Mouse (Mus musculus): Measurements from ENCODE around the gene Treh.

Treh gene

DNA sequence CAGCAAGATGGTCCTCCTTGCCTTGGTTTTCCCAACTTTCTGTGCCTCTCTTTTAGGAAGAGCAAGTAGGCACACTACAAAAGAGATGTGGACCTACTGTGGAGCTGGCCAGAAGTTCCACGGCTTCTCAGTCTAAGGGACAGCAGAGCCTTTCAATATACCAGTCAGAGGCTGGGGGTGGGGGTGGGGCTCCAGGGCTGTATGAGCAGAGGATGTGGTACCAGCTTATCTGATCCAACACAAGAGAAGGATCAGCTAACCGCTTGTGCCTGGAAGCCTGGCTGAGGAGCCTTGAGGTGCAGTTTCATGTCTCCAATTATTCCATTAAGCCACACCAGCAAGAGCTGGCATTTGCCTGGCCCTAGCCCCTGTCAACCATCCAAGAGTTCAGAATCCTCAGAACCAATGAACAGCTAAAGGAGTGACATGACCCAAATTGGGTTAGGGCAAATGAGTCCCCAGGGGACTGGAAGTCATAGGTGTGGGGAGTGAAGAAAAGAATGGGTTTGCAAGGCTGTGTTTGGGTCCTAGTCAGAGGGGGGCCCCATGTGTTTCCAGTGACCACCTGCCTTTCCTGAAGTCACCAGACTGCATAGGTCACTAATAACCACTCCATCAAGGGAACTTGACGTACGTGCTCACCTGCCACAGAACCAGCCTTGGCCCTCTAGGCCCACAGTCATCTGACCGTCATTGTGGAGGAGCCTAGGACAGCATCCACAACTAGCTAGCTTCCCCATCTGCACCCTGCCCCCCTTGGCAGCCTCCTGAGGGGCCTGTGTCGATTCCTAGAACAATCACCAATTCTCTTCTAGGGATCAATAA is 44.2 kb downstream of the Treh start:
- DNase-seq (ENCODE audit: low spot score) = no peak

DNA sequence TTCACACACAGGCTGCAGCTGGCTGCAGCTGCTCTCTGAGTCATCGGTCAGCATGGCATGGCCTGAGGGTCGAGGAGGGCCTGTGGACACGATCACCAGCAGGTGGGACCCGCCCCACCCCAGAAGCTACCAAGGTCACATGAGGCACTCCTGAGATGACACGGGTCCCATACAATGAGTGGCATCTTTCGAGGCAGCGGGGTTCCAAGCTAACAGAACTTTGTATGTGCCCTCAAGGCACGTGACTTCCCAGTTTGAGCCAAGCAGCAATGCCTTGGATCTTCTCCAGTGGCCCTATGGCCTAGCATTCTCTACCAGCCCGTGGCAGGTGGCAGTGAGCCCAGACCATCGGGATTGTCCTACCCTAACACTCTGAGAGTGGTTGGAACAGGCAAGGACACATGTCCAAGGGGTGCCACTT is 44.8 kb downstream of the Treh start:
- no peak for DNase-seq (ENCODE audit: low spot score)

DNA sequence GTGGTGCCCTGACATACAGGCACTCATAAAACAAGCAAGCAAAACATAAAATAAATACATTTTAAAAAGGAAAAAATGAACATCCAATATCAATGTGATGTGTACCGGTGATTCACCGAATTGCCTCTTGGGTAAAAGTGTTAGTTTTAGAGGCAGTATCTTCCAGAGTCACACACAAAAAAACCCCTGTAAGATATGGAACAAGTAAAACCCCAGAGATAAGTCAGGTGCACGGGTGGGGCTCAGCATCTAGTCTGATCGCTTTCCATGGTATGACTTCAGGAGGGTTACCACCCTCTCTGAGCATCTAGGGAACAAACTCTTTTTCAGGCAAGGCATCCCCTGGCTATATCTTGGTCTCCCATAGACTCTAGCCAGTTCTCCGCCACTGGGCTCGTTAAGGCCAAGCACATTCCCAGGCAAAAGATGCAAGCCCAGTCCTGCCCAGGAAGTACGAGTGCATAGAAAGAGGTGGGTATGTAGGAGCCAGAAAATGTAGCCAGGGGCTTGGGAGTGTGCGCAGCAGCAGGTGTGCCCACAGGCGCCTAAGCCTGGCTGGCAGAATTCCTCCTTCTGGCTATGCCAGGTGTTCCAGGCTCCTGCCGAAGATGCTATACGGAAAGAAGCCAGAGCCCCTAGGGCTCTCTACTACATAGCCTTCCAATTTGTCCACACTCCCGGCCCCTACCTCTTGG is 46.1 kb downstream of the Treh start:
- DNase-seq (ENCODE audit: low spot score) = no peak

DNA sequence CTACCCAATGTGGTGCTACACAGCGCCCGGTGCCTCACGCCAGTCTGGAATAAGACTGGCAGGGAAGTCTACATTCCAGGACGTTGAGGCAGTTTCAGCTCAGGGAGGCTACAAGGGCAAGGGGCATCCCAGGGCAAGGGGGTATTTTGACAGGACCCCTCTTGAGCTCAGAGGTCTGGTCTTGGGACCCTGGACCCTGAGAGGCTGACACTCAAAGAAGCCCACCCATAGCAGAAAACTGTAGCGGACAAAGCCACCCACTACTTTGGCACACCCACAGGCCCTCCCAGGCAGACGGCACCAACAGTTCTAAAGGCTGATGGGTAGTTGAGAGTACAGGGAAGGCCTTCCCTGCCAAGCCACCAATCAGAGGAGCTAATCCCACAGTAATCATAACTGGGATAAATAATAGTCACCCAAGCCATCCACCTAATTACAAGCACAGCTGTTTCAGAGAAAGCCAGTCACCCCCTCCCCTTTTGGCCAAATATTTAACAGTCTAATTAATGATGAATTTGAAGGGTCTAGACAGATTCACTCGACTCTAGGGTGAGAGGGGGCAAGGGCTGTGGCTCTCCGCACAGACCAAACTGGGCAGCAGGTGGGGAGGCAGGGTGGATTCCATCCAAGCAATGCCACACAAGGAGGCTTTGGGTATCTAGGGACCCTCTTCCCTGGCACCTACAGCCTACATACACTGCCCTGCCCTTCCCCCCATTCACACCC is 46.8 kb downstream of the Treh start:
- no peak for DNase-seq (ENCODE audit: low spot score)

DNA sequence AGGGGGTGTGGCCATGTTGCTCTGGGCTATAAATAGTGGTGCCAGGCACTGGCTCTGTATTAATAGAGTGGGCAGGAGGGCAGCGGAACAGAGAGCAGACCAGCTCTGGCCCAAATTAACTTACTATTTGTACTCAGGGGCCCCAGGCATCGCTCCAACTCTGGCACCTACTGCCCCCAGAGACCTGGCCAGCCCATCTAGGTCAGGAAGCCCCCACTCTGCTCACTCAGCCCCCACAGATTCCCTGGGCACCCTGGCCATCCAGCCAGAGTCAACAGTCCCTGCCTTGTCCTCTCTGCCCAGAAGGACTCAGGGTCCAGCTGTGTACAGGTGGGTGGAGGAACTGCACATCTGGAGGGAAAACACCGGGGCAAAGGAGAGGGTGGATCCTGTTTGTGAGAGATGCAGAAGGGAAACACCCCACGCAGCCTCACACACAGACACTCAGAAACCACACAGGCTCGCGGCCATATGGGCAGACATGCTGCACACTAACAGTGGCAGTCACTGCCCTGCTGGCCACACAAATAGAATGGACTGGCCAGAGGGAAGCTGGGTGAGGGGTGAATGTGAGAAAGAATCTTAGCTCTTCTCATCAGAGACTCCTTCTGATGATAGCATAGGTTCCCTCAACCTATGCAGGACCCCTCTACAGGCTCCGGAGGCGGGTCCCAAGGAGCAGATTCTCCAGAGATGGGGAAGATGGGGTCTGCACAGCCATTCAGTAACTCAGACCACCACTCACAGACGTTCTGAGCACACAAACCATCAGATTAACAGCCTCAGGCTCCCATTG is 47.5 kb downstream of the Treh start:
- DNase-seq (ENCODE audit: low spot score) = peak; percentile 23

DNA sequence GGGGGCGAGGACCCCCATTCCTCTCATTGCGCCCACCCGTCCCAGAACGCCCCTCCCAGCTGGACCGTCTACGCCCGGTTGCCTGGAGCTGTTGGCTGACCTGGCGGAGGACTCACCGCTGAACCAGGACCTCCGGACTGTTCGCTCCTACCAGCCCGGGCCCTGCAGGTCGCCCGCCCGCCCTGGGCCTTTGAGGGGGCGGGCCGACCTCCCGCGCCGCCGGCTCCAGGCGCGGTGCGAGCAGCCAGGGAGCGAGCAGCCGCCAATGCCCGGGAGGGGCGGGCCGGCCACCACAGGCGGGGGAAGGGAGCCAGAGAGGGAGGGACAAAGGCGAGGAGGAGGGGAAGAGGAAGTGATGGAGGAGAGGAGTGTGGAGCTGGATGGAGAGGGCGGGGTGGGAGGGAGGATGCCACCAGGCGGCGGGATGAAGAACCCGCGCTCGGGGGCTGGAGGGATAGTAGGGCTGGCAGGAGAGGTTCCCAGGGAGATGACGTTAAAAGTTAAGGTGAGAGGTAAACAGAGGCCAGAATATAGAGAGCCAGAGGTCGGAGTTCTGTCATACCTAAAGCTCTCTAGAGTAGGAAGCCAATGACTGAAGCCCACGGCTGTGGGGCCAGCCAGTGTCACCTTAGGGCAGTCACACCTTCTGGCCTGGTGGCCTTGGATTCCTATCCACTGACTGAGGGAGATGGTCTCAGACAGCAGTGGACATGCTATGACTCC is 48.3 kb downstream of the Treh start:
- peak; percentile 62 for DNase-seq (ENCODE audit: low spot score)

DNA sequence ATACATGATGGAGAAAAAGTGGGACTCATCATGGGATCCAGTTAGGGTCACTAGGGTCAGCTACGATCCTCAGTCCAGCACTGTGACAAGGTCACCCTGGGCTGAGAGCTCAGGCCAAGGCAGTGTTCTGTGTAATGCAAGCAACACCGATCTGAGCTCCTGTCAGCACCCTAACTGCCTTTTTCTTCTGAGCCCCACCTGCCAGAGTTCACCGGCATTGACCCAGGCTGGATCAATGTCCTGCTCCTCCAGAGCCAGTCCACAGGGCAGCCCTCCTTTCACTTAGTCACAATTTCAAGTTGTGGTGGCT is 48.8 kb downstream of the Treh start:
- no peak for DNase-seq (ENCODE audit: low spot score)

DNA sequence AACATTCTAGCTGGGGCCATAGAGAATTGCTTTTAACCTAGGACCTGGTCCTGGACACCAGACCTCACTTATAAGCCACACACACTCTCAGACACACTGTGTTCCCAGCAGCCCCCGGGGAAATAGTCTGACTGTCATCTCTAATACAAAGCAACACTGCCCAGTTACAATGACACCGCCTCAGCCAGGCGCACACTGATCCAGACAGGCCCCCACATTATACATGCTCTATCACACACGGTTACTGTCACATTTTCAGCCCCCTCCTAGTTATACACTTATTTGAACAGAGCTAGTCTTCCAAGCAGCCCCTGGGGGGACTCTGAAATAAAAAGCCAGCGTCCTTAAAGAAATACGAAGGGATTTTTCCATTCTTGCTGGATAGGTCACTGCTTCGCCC is 49.5 kb downstream of the Treh start:
- no peak for DNase-seq (ENCODE audit: low spot score)

DNA sequence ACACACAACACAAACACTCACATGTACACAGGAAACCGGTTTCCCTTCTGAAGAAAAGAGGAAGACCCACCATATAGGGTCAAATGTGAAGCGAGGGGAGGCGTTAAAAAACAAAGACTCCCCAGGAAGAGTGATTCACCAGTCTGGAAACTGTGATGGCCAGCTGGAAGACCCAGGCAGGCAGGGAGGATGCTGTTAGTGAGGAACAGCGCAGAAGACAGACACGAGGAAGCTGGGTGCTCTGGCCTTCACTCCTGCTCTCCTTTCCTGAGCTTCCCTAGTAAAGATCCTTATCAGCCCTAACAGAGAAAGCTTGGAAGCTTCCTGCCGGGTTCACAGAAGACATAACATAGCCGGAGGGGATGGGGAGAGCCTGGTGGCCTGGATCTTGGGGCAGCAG is 50.0 kb downstream of the Treh start:
- no peak for DNase-seq (ENCODE audit: low spot score)

DNA sequence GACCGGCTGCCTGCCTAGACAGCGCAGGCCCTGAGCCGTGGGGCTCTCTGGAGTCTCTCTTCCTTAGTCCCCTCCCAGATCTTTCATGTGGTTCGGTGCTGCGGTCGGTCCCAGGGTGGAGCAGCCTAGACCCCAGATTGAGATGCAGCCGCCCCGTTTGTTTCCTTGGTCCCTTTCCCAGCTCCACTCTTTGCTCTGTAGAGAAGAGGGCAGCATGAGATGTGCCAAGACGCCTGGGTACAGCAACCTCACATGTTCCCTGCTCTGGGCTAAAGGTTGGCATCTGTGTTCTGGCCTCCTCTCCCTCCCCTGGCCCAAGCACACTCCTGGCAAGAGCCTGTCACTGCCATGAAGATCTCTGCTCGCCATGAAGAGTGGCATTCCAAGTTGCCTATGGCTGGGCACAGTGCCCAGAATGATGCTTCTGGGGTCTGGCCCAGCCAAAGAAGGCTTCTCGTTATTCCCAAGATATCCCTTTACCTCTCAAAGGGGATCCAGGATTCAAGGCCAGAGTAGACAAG is 50.5 kb downstream of the Treh start:
- peak; percentile 32 for DNase-seq (ENCODE audit: low spot score)

DNA sequence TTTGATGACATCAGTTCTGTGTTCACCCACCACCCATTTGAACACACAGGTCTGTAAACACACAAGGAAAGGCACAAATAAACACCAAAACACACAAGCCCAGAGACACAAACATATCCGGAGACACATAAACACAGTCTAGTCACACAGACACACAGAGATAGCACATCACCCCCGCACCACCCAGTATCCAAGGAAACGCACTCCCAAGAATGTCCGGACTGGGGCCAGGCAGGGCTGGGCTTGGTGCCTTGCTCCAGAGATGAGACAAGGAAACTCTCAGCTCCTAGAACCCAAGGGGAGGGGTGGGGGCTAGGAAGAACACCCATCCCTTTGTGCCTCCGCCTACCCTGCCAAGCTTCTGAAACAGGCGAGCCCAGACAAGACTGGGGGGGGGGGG is 51.2 kb downstream of the Treh start:
- no peak for DNase-seq (ENCODE audit: low spot score)

DNA sequence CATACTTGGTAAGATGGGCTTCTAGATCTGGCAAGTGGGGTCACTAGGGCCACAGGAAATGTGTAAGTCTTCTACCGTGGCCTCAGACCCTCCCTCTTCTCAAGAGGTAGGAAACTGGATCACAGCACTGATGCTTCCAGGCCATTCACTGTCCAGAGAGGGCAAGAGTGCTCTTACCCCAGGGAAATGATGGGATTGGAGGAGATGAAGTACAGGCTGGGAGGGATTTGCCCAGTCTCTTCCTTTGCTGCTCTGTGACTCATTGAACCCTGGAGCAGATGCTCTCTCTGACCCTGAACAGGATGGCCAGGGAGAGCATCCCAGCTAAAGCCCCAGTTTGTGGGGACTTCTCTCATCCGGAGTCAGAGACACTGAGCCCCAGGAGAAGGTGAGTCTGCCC is 51.6 kb downstream of the Treh start:
- DNase-seq (ENCODE audit: low spot score) = no peak

DNA sequence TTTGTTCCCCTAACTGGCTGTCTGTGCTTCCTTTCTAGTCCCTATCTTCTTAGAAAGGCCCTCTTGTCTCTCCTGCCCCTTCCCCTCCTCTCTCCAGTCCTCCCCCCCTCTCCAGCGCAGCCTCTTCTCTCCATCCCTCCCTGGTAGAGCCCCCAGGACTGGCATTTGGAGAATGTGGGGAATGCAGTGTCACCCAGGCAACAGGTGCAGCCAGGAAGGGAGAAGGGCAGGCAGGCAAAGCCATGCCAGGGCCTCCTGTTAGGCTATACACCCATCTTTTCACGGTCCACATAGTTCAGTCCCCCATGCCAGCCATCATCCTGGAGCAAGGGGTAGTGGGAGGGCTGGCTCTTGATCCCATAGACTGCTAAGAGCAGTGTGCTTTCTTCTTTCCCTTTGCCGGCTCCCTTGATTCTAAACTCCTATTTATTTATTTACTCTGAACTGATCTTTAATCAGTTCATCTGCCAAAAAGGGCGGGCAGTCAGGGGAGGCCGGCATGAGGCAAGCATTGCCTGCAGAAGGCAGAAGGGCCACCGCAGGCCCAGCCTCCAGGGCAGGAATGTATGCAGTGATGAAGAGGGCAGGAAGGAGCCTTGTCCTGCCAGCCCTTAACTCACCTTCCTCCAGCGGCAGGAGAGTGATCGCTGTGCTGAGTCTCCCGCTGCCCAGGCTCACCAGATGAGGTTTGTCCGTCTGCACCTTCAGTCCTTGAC is 53.6 kb downstream of the Treh start:
- no peak for DNase-seq (ENCODE audit: low spot score)

DNA sequence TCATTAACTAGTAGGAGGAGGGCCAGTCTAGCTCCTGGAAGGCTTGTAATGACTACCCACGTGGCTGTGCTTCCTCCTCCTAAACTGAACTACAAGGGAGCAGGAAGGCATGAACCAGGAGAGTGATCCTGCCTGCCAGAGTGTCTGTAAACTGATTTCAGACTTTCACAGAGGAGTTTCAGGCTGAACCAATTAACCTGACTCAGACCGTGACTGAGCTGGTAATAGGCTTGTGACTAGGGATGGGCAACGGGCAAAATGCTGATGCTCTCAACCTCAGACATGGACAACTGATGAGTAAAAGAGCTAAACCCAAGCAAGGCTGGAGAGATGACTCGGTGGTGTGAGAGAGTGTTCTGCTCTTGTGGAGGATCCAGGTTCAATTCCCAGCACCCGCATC is 54.4 kb downstream of the Treh start:
- DNase-seq (ENCODE audit: low spot score) = no peak

DNA sequence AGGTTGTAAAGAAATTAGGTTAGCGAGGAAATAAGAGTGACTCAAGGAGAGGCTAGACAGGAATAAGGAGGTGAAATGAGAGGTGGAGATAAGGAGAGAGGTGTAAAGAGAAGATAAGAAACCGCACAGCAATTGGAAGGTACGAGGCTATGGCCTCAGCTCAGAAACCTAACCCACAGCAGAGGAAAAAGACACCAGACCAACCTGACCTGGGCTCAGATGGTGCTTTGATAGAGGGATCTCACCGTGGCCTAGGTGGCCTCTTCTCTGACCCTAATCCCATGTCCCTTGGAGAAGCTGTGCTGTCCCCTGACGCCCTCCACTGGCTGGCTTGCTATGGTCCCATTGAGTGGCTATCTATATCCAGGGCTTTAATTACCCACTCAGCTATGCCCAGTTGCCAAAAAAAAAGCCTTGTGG is 59.1 kb downstream of the Treh start:
- no peak for DNase-seq (ENCODE audit: low spot score)

DNA sequence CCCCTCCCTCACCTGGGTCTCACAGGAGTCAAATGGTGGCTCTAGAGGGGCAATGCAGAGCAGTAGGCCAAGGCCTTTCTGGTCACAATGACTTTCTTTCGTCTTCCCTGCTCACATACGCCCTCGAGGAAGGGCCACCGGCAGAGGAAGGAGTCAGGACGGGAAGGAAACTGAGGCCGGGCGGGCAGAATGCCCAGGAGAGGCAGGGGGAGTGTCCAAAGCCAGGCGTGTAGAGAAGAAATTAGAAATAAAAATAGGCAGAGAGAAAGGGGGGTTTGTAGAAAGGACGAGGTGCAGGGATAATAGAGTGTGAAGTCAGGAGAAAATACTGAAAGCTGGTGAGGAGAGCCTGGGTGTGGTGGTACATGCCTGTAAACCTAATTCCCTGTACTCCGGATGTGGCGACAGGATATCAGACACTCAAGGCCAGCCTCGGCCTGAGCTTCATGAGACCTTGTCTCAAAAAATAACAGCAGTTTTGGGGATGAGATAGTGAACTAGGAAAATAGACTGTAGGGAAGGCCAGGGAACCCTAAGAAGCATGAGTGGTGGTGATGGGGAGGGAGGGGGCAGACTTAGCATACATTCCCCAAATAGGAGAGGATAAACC is 60.0 kb downstream of the Treh start:
- no peak for DNase-seq (ENCODE audit: low spot score)

DNA sequence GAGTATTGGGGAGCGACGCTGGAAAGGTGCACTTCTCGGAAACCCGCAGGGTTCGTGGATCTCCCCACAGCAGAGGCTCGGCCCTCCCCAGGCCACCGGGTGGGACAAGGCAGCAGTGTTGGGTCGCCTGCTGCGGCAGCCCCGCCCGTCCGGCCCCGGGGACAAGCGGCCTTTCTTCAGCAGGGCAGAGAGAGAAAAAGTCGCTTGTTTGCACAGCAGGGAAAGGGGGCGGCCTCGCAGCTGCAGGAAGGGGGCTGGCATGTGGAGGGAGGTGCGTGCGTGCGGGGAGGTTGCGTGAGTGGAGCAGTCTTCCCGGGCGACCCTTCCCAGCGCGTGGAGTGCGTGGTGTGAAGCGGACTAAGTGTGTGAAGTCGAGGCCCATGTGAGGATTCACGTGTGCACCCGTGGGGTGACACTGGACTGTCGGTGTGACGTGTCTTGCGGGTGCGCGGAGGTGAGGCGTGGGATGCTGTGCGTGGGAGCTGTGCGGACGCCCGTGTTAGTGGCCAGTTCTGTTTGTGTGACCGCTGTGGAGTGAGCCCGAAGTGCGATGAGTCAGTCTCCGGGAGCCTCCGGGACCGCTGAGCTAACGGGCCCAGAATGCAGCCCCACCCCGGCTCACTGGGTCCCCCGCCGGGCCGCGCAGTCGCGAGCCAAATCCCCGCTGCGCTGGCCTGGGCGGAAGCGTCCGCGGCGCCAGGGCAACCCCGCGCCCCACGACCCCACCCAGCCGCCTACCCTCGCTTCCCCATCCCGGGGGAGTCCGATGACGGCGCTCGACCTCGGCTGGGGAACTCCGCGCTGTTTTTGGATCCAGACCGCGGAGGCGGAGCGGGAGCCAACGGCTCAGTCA is 60.9 kb downstream of the Treh start:
- DNase-seq (ENCODE audit: low spot score) = peak; percentile 36

DNA sequence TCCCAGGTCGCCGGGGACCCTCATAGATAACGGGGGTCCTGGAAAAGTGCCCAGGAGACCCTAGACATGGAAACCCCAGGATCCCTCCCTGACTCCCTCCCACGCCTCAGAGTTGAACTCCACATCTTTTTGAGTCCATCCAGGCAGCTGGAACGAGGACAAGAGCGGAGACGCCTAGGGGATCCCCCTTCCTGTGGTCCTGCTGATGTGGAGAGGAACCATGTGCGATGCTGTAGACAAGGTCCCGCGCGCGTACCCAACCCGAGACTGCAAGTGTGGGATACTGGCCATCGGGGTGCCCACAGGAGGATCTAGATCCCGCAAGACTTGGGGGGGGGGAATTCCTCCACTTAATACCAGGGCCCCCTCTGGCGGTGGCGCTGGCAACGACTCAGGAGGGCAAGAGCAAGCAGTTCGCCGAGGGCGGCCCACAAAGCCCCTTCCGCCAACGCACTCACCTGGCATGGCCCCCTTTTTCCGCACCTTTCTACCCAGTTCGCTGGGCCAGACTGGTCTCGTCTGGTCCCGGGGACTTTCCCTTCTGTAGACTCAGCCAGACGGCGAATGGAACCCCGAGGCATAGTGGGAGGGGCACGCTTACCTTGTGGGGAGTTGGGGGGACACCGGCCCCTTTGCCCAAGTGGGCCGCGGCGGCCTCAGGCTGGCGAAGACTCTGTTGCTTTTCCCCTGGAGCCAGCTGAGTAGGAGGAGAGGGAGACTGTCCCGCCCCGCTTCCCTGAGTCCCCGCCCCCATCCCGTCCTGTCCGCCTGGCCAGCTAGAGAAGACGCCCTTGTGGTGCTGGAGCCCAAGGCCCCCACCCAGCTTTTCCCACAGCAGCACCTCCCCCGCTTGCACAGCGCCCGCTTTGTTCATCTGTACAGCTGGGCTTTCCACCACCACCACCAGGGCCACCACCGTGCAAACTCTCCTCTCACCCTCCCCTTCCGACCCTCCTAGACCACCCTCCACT is 61.8 kb downstream of the Treh start, which contains the start of gene Phldb1:
Gene Phldb1, minus strand, starts transcription at position 675 of the 971 bp plus-strand sequence.
- peak; percentile 63 for DNase-seq (ENCODE audit: low spot score)
